Mouse (Mus musculus) gastrocnemius, postnatal 14 days (tissue): ENCODE measurements around the gene Icam2. TPM values are rescaled to one million over a fixed set of nuclear protein-coding genes. Genes with fewer than 3 reads are reported as not detected.
"Not testable (repeated sequence)": the region's sequence is repeated elsewhere in the genome, so short reads cannot be mapped to it uniquely, and the experiment has no call there.

ENCODE experiments used
- DNase-seq: peaks from one replicate; pipeline ENCODE4 v3.0.0; 2021; ENCODE audit warnings: mixed read lengths
- intact Hi-C: fragments of 180-260 bp; cut with DNase I; formaldehyde crosslinking; loops from one replicate; pipeline ENCODE4 v1.15.1; 2025; ENCODE audit warnings: low total_unique reads
- total RNA-seq, 2 experiments: library from RNA; stranded (reverse); gene quantifications; 2 replicates each; pipeline ENCODE4 v1.2.3; 2021

The Icam2 gene
- total RNA-seq, 2 experiments from 2014 or later, result 11.7 to 12.2 TPM

DNA sequence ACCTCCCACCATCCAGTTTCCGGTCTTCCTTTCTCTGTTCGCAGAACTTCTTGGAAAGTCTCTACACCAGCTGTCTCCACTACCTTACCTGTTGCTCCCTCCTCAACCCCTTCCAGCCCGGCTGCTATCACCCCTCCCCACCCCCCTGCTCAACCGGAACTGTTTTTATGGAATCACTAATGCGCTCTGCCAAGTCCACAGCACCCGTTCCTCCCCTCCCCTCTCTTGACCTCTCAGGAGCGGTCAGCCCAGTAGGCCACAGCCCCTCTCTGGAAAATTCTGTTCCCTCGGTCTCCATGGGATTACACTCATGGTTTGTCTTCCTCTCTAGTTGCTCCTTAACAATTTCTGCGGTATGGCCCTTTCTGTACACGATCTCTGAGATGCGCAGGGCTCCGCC lies 34.7 kb downstream of the Icam2 start, which contains the start of gene Scn4a:
Scn4a (minus strand) TSS at position 101 of the 400 bp plus-strand sequence.
- no peak for DNase-seq
- intact Hi-C loops, result no loop called here

DNA sequence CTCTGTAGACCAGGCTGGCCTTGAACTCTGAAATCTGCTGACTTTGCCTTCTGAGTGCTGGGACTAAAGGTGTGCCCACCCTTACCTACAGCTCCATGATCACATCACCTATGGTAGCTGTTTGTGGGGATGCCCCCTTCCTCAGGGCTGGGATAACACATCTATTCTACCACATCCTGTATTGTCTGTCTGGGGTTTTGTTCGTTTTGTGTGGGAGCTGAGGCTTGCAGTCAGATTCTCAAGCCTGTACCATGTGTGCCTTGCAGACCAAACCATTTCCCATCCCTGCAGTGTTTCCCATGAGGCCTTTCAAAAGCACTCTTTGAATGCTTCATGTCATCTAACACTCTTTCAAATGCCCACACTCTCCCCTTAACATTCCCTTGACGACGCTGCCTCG lies 35.9 kb downstream of the Icam2 start:
- intact Hi-C loops, result no loop called here
- DNase-seq, result no peak

- no peak for DNase-seq
- intact Hi-C loops, result no loop called here
Observed at GRCm38 (mm10) chr11:106351253-106351652, 36.6 kb downstream of the Icam2 start.

- intact Hi-C loops, result no loop called here
- peak; percentile 64 for DNase-seq
Observed at GRCm38 (mm10) chr11:106350853-106351252, 37.0 kb downstream of the Icam2 start.

DNA sequence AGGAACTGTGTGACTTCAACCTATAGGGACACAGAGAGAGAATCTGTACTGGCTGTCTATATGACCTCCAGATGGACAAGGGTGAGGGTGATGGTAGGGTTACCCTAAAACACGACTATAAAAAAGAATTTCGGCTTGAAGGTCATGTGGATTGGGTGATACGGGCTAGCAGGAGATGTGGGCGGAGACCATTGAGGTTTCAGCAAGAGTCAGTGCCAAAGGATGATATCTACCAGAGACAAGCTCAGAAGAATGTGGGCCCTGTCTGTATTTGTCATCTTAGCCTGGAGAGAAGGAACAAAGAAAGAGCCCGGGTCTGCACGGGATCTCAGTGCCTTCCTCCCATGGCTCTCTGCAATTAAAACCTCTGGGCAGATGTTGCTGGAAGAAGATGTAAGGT lies 38.1 kb downstream of the Icam2 start:
- DNase-seq, result no peak
- intact Hi-C loops, result no loop called here

GRCm38 (mm10) chr11:106344910-106345309 lies 43.0 kb downstream of the Icam2 start:
- intact Hi-C loops, result no loop called here
- DNase-seq, result no peak

DNA sequence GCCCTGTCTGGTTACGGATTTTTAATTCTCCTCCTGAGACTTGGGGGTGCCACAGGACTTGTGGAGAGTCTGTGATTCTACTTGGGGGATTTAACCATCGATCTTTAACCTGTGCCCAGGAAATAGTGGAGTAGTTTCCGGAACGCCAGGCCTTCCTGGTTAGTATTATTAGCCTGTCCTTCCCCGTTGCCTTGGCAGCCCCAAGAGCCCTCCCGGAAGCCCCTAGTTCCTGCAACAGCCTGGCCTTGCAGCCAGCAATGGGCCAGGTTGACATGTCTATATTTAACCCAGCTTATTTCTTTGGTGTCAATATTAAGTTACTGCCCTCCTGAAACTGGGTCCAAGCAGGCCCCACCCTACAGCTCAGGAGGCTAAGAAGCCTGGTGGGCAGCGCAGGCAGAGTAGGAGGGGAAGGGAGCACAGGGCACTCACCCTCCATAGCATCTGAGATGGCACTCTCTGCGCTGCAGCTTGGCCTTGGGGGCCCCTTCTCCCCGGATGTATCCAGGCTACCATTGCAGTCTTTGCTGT lies 46.8 kb downstream of the Icam2 start:
- peak; percentile 52 for DNase-seq
- intact Hi-C loops, result no loop called here

DNA sequence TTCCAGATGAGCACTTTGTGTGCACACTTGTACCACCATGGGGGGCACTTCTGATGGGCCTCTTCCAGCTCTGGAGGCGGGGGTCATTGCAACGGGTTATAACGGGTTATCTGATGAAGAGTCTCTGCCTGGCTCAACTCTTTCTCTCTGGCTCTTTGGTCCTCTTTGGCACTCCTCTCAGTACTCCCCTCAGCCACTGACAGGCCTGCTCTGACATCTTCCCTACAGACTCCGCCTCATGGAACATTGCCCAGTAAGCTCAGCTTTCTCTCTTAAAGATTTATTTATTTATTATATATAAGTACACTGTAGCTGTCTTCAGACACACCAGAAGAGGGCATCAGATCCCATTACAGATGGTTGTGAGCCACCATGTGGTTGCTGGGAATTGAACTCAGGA lies 48.6 kb downstream of the Icam2 start:
- DNase-seq, intact Hi-C loops: not testable (repeated sequence)

DNA sequence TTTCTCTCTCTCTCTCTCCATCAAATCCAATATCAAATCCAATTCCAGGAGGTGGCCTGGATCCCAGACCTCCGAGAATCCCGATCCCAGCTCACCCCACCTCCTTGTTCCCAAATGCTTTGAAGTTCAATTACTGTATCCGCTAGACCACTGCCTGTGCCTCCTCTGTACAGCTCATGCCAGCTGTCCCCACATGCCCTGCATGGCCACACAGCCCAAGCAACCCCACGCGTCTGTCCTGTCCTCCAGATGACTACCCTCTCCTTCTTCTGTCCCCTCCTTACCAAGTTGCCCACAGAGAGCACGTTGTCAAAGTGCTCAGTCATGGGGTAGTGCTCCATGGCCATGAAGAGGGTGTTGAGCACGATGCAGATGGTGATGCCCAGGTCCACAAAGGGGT lies 49.0 kb downstream of the Icam2 start:
- intact Hi-C loops, result no loop called here

GRCm38 (mm10) chr11:106338029-106338428 lies 49.8 kb downstream of the Icam2 start:
- intact Hi-C loops, result no loop called here
- DNase-seq, result no peak

More for the DNA sequence above, 49.0 kb downstream of the Icam2 start:
- no peak for DNase-seq

GRCm38 (mm10) chr11:106334066-106334465 lies 53.8 kb downstream of the Icam2 start:
- peak; percentile 64 for DNase-seq
- intact Hi-C loops, result no loop called here

DNA sequence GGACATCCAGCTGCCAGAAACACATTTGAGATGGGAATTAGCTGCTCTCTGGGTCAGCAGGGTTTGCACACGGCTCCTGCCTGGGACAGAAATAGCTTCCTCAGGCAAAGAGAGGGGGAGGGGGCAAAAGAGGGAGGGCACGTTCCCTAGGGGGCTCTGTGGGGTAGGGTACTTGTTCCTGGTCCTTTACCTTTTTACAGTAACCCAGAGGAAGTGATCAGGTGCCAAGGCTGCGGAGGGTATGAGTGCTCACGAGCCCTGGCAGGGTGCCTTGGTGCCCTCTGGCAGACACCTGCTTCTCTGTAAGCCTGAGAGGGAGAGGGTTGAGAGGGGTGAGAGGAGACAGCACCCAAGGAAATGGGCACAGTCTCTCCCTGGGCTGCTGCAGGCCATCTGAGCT lies 55.4 kb downstream of the Icam2 start:
- intact Hi-C loops, result no loop called here
- DNase-seq, result no peak

DNA sequence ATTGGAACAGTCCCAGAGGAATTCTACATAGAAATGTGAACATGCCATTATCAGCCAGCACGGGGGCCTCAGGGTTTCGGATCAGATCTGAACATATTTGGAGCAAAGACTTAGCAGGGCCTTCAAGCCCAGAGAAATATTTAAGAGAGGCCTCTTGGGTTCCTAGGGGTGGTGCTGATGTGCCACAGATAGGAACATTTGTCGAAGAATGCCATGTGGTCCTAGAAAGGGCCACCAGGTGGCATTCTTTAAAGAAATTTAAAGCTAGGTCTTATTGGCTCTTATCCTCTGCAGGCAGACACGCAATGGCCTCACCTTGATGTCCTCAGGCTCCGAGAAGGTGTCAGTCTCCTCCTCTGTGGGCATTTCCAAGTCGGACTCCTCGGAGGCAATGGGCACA lies 58.2 kb downstream of the Icam2 start:
- intact Hi-C loops, result no loop called here
- no peak for DNase-seq

DNA sequence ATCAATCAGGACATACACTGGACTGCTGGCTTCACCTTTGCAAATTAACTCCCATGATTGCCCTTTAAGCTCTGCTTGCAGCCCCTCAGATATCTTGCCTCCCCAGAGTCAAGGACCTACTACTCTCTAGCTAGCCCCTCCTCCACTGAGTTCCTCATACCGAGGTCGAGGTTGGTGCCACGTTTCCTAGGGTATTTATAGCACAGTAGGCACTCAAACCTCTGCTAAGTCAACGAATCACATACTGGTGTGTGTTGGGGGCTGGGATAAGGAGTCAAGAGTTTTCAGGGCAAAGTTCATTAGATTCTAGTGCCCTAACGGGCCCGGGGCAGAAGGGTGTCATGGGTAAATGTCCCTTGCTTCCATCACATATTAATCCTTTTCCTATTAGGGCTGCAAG lies 58.7 kb downstream of the Icam2 start:
- intact Hi-C loops, result no loop called here
- no peak for DNase-seq

DNA sequence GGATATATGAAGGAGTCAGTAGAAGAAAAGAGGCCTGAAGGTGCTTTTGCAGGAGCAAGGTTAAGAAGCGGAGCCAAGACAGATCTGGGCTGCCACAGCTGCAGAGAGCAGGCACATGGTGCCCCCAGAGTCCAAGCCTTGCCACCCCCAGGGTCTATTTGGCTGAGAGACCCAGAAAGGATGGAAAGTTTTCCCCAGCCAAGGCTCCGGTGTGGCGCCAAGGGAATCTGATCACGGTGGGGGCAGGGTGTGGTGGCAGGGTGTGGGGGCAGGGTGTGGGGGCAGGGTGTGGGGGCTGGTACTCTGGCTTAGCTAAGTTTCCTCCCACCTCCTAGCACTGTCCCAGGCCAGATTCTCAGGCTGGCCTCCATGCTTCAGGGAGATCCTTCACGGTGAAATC lies 59.4 kb downstream of the Icam2 start:
- peak; percentile 56 for DNase-seq
- intact Hi-C loops, result no loop called here

Other genes starting within 250 kb of the Icam2 start
- gene Gm10840, start 227.2 kb downstream of the Icam2 start, total RNA-seq, result not detected
- gene Limd2, start 227.2 kb downstream of the Icam2 start, total RNA-seq, result 1 to 10 TPM; 5.9 to 8.6 TPM
- gene Strada, start 185.9 kb downstream of the Icam2 start, total RNA-seq, result 10 to 100 TPM; 13.0 to 15.3 TPM
- gene Ccdc47, start 171.7 kb downstream of the Icam2 start, total RNA-seq, result 10 to 100 TPM; 62.1 to 69.8 TPM
- gene Ddx42, start 171.1 kb downstream of the Icam2 start, total RNA-seq, result 10 to 100 TPM; 22.5 to 24.8 TPM
- 10 to 100 TPM; 22.0 to 25.0 TPM for gene Ftsj3, start 132.0 kb downstream of the Icam2 start, total RNA-seq
- gene Psmc5, start 131.9 kb downstream of the Icam2 start, total RNA-seq, result 100 to 1,000 TPM; 133 to 137 TPM
- 10 to 100 TPM; 20.3 to 22.6 TPM for gene Smarcd2, start 115.1 kb downstream of the Icam2 start, total RNA-seq
- under 1 TPM; 0.07 to 0.12 TPM for gene Tcam1, start 111.4 kb downstream of the Icam2 start, total RNA-seq
- gene Gh, start 86.2 kb downstream of the Icam2 start, total RNA-seq, result not detected
- gene Cd79b, start 73.3 kb downstream of the Icam2 start, total RNA-seq, result 1 to 10 TPM; 1.0 to 1.1 TPM
- 100 to 1,000 TPM; 178 to 181 TPM for gene Scn4a, start 34.8 kb downstream of the Icam2 start, total RNA-seq
- 10 to 100 TPM; 11.8 to 13.1 TPM for gene Prr29, start 22.6 kb downstream of the Icam2 start, total RNA-seq
- 1 to 10 TPM; 4.9 to 5.9 TPM for gene Ern1, start 99.8 kb upstream of the Icam2 start, total RNA-seq
- 10 to 100 TPM; 25.2 to 26.5 TPM for gene Tex2, start 225.3 kb upstream of the Icam2 start, total RNA-seq